Mouse (Mus musculus) small intestine, adult 2 months (tissue): ENCODE measurements at regions not wholly inside any gene's neighbourhood (a gene's known extent, or its start where the extent isn't known, plus 50 kb on each side); places are given as distances from the start of the nearest gene placed in this dataset.

ENCODE experiments used
- H3K27ac ChIP-seq: fragments of 200-500 bp; 2 replicates; pipeline ENCODE4 v1.5.1; 2012; ENCODE audit warnings: low read depth, low read length, control low read depth, inconsistent platforms; ENCODE audit not compliant: insufficient read depth
- H3K27me3 ChIP-seq: fragments of 200-500 bp; 2 replicates; pipeline ENCODE4 v1.6.1; 2012; ENCODE audit warnings: mild to moderate bottlenecking, moderate library complexity, low read length, inconsistent platforms; ENCODE audit not compliant: control insufficient read depth, insufficient read depth
- H3K36me3 ChIP-seq: fragments of 200-500 bp; 2 replicates; pipeline ENCODE4 v1.6.1; 2012; ENCODE audit warnings: mild to moderate bottlenecking, low read length, control low read depth, inconsistent platforms; ENCODE audit not compliant: control insufficient read depth, insufficient read depth
- H3K4me1 ChIP-seq: fragments of 200-500 bp; 2 replicates; pipeline ENCODE4 v1.6.1; 2012; ENCODE audit warnings: low read length, inconsistent platforms, mixed read lengths; ENCODE audit not compliant: control insufficient read depth, insufficient read depth, insufficient read length
- H3K4me3 ChIP-seq: fragments of 200-500 bp; 2 replicates; pipeline ENCODE4 v1.5.1; 2012; ENCODE audit warnings: low read depth, mild to moderate bottlenecking, control low read depth, inconsistent platforms, low read length, moderate library complexity
- CTCF ChIP-seq: fragments of 200-500 bp; IDR thresholded peaks from 2 replicates; pipeline ENCODE4 v1.5.1; 2012; ENCODE audit warnings: low read depth, mild to moderate bottlenecking, control low read depth, inconsistent platforms, low read length, moderate library complexity, mixed read lengths; ENCODE audit not compliant: insufficient replicate concordance, insufficient read length; ENCODE audit errors: extremely low read depth
- POLR2A ChIP-seq: fragments of 200-500 bp; IDR thresholded peaks from 2 replicates; pipeline ENCODE4 v1.6.1; 2012; ENCODE audit warnings: low read depth, mild to moderate bottlenecking, control low read depth, inconsistent platforms, low read length, moderate library complexity
- WGBS: fragments of 180-500 bp; shearing (Covaris S2); methylation state at CpG from one replicate; pipeline ENCODE4 v1.1.7; 2018; 5-methylcytosine and 5-hydroxymethylcytosine counted together

GRCm38 (mm10) chr1:156995180-156995951, 55.9 kb upstream of the Ralgps2 start:
- 79% methylated on average over 7 of the region's 7 CpGs for WGBS
- peaks cover 42% of the 10 kb centered on the region for H3K4me1 ChIP-seq
- no peaks in the 10 kb centered on the region for H3K36me3 ChIP-seq
- TF ChIP-seq CTCF, result no peak
- no peak for TF ChIP-seq POLR2A
- peak overlapping the region; percentile 25 for H3K27ac ChIP-seq
- no peaks in the 10 kb centered on the region for H3K27me3 ChIP-seq
- no peak overlapping the region for H3K4me3 ChIP-seq

GRCm38 (mm10) chr1:156994644-156995016, 55.2 kb upstream of the Ralgps2 start:
- TF ChIP-seq CTCF, result no peak
- TF ChIP-seq POLR2A, result no peak
- peaks cover 41% of the 10 kb centered on the region for H3K4me1 ChIP-seq
- H3K27ac ChIP-seq, result 0 out of 2 replicates have a peak overlapping the region, but pooled peaks have one; percentile 25
- H3K27me3 ChIP-seq, result no peaks in the 10 kb centered on the region
- WGBS, result 68% methylated on average over 2 of the region's 2 CpGs
- no peak overlapping the region for H3K4me3 ChIP-seq
- no peaks in the 10 kb centered on the region for H3K36me3 ChIP-seq

DNA sequence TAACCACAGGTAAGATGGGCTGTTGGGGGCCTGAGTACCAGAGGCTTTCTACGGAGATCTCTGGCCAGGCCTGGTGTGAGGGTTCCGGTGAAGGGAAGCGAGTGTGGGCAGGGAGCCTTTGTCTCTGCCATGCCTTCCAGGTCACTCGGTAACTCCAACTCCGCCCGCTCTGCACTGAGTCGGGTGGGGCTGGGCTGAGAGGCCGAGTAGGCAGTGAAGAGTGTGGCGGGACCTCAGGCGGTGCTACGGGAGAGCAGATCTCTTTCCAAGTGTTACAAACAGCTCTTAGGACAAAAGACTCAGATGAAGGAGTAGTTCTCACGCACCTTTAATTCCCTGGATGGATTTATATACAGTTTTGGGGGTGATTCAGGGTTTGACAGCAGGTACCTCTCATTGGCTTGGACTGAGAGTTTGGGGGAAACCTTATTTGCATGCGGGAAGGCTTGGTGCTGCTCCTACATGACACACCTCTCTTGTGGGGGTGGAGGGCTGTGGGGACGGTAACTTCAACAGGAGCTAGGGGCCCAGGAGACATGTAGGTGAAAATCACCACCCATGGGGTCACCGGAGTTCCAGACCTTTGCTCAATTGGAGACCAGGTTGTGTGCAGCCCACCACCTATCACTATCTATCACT, 54.7 kb upstream of the Ralgps2 start:
- 48% methylated on average over 15 of the region's 15 CpGs for WGBS
- TF ChIP-seq CTCF, result no peak
- no peak for TF ChIP-seq POLR2A
- H3K36me3 ChIP-seq, result no peaks in the 10 kb centered on the region
- peaks cover 44% of the 10 kb centered on the region for H3K4me1 ChIP-seq
- no peak overlapping the region for H3K4me3 ChIP-seq
- no peaks in the 10 kb centered on the region for H3K27me3 ChIP-seq
- H3K27ac ChIP-seq, result peak overlapping the region; percentile 40

DNA sequence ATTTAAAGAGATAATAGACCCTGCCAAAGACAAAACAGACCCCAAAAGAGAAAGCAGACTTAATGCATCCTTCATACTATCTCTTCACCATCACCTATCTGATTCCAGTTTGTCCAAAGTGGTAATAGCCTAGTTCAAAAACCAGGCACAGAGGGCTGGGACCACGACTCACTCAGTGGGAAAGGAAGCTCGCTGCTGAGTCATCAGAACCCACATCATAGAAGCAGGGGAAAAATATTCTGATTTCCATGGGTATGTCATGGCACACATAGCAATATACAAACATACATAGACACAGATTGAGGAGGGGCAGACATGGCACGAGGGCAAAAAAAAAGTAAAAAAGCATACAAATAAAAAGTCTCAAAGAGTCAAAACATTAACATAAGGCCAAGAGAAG, 53.7 kb upstream of the Ralgps2 start:
- H3K4me3 ChIP-seq, result no peak overlapping the region
- peaks cover 42% of the 10 kb centered on the region for H3K4me1 ChIP-seq
- no peaks in the 10 kb centered on the region for H3K27me3 ChIP-seq
- no peak overlapping the region for H3K27ac ChIP-seq
- WGBS, result 87% methylated on average over 3 of the region's 3 CpGs
- H3K36me3 ChIP-seq, result no peaks in the 10 kb centered on the region
- no peak for TF ChIP-seq POLR2A
- no peak for TF ChIP-seq CTCF

- Histone ChIP-seq H3K4me1 (peaks cover 42% of the 10 kb centered on the region), H3K4me3 (no peak overlapping the region), H3K27me3 (no peaks in the 10 kb centered on the region), H3K27ac (0 out of 2 replicates have a peak overlapping the region, but pooled peaks have one; percentile 15), H3K36me3 (no peaks in the 10 kb centered on the region)
- 62% methylated on average over 2 of the region's 2 CpGs for WGBS
- TF ChIP-seq POLR2A (no peak), CTCF (no peak)
Observed at GRCm38 (mm10) chr1:156992536-156992935, 53.1 kb upstream of the Ralgps2 start.

- TF ChIP-seq CTCF (no peak), POLR2A (no peak)
- Histone ChIP-seq H3K27me3 (no peaks in the 10 kb centered on the region), H3K27ac (peak overlapping the region; percentile 93), H3K4me1 (peaks cover 40% of the 10 kb centered on the region), H3K4me3 (no peak overlapping the region), H3K36me3 (no peaks in the 10 kb centered on the region)
- WGBS, result 20% methylated on average over 14 of the region's 14 CpGs
Observed at GRCm38 (mm10) chr1:156990567-156991494, 51.4 kb upstream of the Ralgps2 start.
